Comparison of ENCODE assay signal across 27 mouse cellular contexts in genomic region chr14:122330136-122330535, GRCm38 (mm10).
A peak's percentile ranks its signal among the peaks of the same experiment; 100 is the strongest.
DNase-seq lines count a peak whose midpoint lies in the region; ATAC-seq and TF ChIP-seq lines count a peak whose summit lies in the region.
"Had no signal": no experiment of that assay in that cellular context is flagged by ENCODE, and none has a peak within 500 bp of the region (broad histone marks: within the 10 kb centered on the region; RNA-seq: fewer than 3 reads in every experiment).

No protein-coding gene starts in this region.

- H3K4me3 ChIP-seq in hindbrain, embryonic 10.5 days = no peak overlapping the region
- no peak overlapping the region for H3K4me3 ChIP-seq in hindbrain, embryonic 12.5 days
- no peak overlapping the region for H3K4me3 ChIP-seq in ES-Bruce4 (ENCODE audit: low read depth, low read length)
- H3K4me3 ChIP-seq in forebrain, embryonic 16.5 days (replicated peaks; ENCODE audit: low read length) = no peak overlapping the region
- H3K4me3 ChIP-seq: embryonic facial prominence, embryonic 13.5 days; embryonic facial prominence, embryonic 15.5 days; erythroblast, embryonic 14.5 days; forebrain, embryonic 10.5 days; forebrain, embryonic 12.5 days had no signal

- no peak overlapping the region for H3K27ac ChIP-seq in hindbrain, embryonic 10.5 days
- no peak overlapping the region for H3K27ac ChIP-seq in hindbrain, embryonic 12.5 days
- H3K27ac ChIP-seq in ES-Bruce4 (ENCODE audit: insufficient read depth, low read length) = no peak overlapping the region
- H3K27ac ChIP-seq in forebrain, embryonic 16.5 days (ENCODE audit: low read length) = no peak overlapping the region
- H3K27ac ChIP-seq: embryonic facial prominence, embryonic 13.5 days; embryonic facial prominence, embryonic 15.5 days; forebrain, embryonic 10.5 days; forebrain, embryonic 12.5 days had no signal

- WGBS in hindbrain, embryonic 10.5 days = 54% methylated on average over 9 of the region's 9 CpGs
- 60% methylated on average over 9 of the region's 9 CpGs for WGBS in hindbrain, embryonic 12.5 days
- 74% methylated on average over 9 of the region's 9 CpGs for WGBS in forebrain, embryonic 16.5 days

- H3K36me3 ChIP-seq in hindbrain, embryonic 10.5 days = no peaks in the 10 kb centered on the region
- H3K36me3 ChIP-seq in hindbrain, embryonic 12.5 days = no peaks in the 10 kb centered on the region
- H3K36me3 ChIP-seq in ES-Bruce4 (ENCODE audit: control insufficient read depth, insufficient read depth, low read length, poor library complexity, severe bottlenecking) = no peaks in the 10 kb centered on the region
- H3K36me3 ChIP-seq in forebrain, embryonic 16.5 days (ENCODE audit: control insufficient read depth, insufficient read depth) = no peaks in the 10 kb centered on the region
- H3K36me3 ChIP-seq: embryonic facial prominence, embryonic 13.5 days; embryonic facial prominence, embryonic 15.5 days; forebrain, embryonic 10.5 days; forebrain, embryonic 12.5 days had no signal

- peaks cover 36% of the 10 kb centered on the region for H3K4me1 ChIP-seq in hindbrain, embryonic 10.5 days (replicated peaks)
- no peaks in the 10 kb centered on the region for H3K4me1 ChIP-seq in hindbrain, embryonic 12.5 days
- peaks cover 9% of the 10 kb centered on the region for H3K4me1 ChIP-seq in ES-Bruce4 (ENCODE audit: control insufficient read depth, insufficient read depth, low read length)
- H3K4me1 ChIP-seq in forebrain, embryonic 16.5 days (replicated peaks; ENCODE audit: control insufficient read depth, insufficient read depth, low read length) = no peaks in the 10 kb centered on the region
- H3K4me1 ChIP-seq: embryonic facial prominence, embryonic 13.5 days; embryonic facial prominence, embryonic 15.5 days; forebrain, embryonic 12.5 days had no signal

- no peak for ATAC-seq in hindbrain, embryonic 12.5 days (ENCODE audit: low FRiP score)
- ATAC-seq in forebrain, embryonic 16.5 days = no peak
- ATAC-seq: activated CD4-positive, CD25-positive, alpha-beta regulatory T cell, adult 4 months; CD4-positive, CD25-positive, alpha-beta regulatory T cell, adult 4 months; forebrain, embryonic 14.5 days; forebrain, postnatal 0 days; Patski had no signal

- H3K9me3 ChIP-seq in hindbrain, embryonic 10.5 days = no peaks in the 10 kb centered on the region
- H3K9me3 ChIP-seq in hindbrain, embryonic 12.5 days (replicated peaks) = no peaks in the 10 kb centered on the region
- no peaks in the 10 kb centered on the region for H3K9me3 ChIP-seq in ES-Bruce4 (replicated peaks; ENCODE audit: control insufficient read depth, insufficient read depth, low read length, poor library complexity, severe bottlenecking)
- H3K9me3 ChIP-seq in forebrain, embryonic 16.5 days (ENCODE audit: control insufficient read depth, low read length) = no peaks in the 10 kb centered on the region
- H3K9me3 ChIP-seq: embryonic facial prominence, embryonic 13.5 days; embryonic facial prominence, embryonic 15.5 days; forebrain, embryonic 10.5 days; forebrain, embryonic 12.5 days; G1E had no signal

- no peak for TF ChIP-seq POLR2A in ES-Bruce4 (IDR thresholded peaks at IDR 0.05; ENCODE audit: insufficient read depth, low read length)

- H3K9ac ChIP-seq in hindbrain, embryonic 12.5 days = no peak overlapping the region
- H3K9ac ChIP-seq in ES-Bruce4 (ENCODE audit: low read depth, poor library complexity, severe bottlenecking) = no peak overlapping the region
- no peak overlapping the region for H3K9ac ChIP-seq in forebrain, embryonic 16.5 days (replicated peaks; ENCODE audit: low read depth, low read length)
- H3K9ac ChIP-seq: embryonic facial prominence, embryonic 13.5 days; embryonic facial prominence, embryonic 15.5 days; forebrain, embryonic 12.5 days; forebrain, postnatal 0 days had no signal

- H3K4me2 ChIP-seq in hindbrain, embryonic 12.5 days (replicated peaks) = no peak overlapping the region
- no peak overlapping the region for H3K4me2 ChIP-seq in forebrain, embryonic 16.5 days (ENCODE audit: low read length)
- H3K4me2 ChIP-seq: embryonic facial prominence, embryonic 13.5 days; embryonic facial prominence, embryonic 15.5 days; forebrain, embryonic 12.5 days had no signal

- TF ChIP-seq EP300 in ES-Bruce4 (IDR thresholded peaks at IDR 0.05; ENCODE audit: insufficient read depth, low read depth, low read length) = 0 out of 2 replicates have a peak, but pooled peaks have one; percentile 31

- DNase-seq in hindbrain, embryonic 10.5 days (ENCODE audit: low spot score) = peak; percentile 9
- DNase-seq in R1 (ENCODE audit: low read depth, low spot score) = peak; percentile 68
- DNase-seq in lung, adult 18-20 months = no peak
- DNase-seq: adrenal gland, adult 8-10 months; adrenal gland, postnatal 14 days; adrenal gland, postnatal 36 days; B cell, adult 2 months; cerebellum, adult 11-12 months; cerebellum, adult 2 months; cerebellum, adult 9-10 months; cerebellum, postnatal 10 days; cerebellum, postnatal 25 days; forebrain, postnatal 0 days had no signal

- TF ChIP-seq CTCF in ES-Bruce4 (IDR thresholded peaks at IDR 0.05; ENCODE audit: low read depth, low read length) = no peak

- H3K27me3 ChIP-seq in hindbrain, embryonic 10.5 days (ENCODE audit: insufficient read depth, poor library complexity, severe bottlenecking) = peaks cover 4% of the 10 kb centered on the region; the same call in 1 of the 2 replicates
- no peaks in the 10 kb centered on the region for H3K27me3 ChIP-seq in hindbrain, embryonic 12.5 days
- H3K27me3 ChIP-seq in ES-Bruce4 (ENCODE audit: control insufficient read depth, insufficient read depth, low read length, poor library complexity, severe bottlenecking) = no peaks in the 10 kb centered on the region
- H3K27me3 ChIP-seq in forebrain, embryonic 16.5 days (replicated peaks; ENCODE audit: control insufficient read depth, insufficient read depth, low read length) = peaks cover 9% of the 10 kb centered on the region
- H3K27me3 ChIP-seq: CH12.LX; embryonic facial prominence, embryonic 13.5 days; embryonic facial prominence, embryonic 15.5 days; Patski had no signal

Comparison
In these comparisons a context has a peak if more than half of its experiments do, and no peak if none do; other contexts are left out.
1. DNase-seq: peak in hindbrain, embryonic 10.5 days (single experiment) and R1 (single experiment); none in lung, adult 18-20 months (0 of 2).